In genomic region chr6:148135769-148136382, GRCm38 (mm10) we compare ENCODE assay signal across 8 mouse cellular contexts.
DNase-seq lines count a peak whose midpoint lies in the region; ATAC-seq and TF ChIP-seq lines count a peak whose summit lies in the region.

No protein-coding gene starts in this region.

- DNase-seq in c-Kit-negative CD71-positive TER-119-positive erythroid progenitor cells, embryonic 14.5 days (ENCODE audit: low read depth, low spot score), result peak; percentile 22
- peak; percentile 86 for DNase-seq in heart, postnatal 4 days
- peak; percentile 78 to 86 for DNase-seq in layer of hippocampus, adult 2 months (ENCODE audit: low spot score in 2 of 2)
- DNase-seq in ovary, adult 18-20 months (ENCODE audit: low spot score), result peak; percentile 54
- peak; percentile 46 for DNase-seq in thymus, postnatal 0 days (ENCODE audit: low spot score)

- no peaks in the 10 kb centered on the region for H3K9me3 ChIP-seq in E14TG2a.4 (ENCODE audit: low read length)
- H3K9me3 ChIP-seq in forebrain, embryonic 12.5 days, result no peaks in the 10 kb centered on the region
- no peaks in the 10 kb centered on the region for H3K9me3 ChIP-seq in lung, embryonic 15.5 days

- ATAC-seq in forebrain, embryonic 12.5 days (ENCODE audit: low FRiP score), result peak; percentile 84
- peak; percentile 65; the same call in 1 of the 2 replicates for ATAC-seq in lung, embryonic 15.5 days (ENCODE audit: borderline replicate concordance, extremely low read depth, low FRiP score, low TSS enrichment)

- peaks cover 4% of the 10 kb centered on the region; the same call in 1 of the 2 replicates for H3K27me3 ChIP-seq in E14TG2a.4 (ENCODE audit: insufficient read depth, low read length)
- peaks cover 4% of the 10 kb centered on the region; the same call in 1 of the 2 replicates for H3K27me3 ChIP-seq in forebrain, embryonic 12.5 days
- H3K27me3 ChIP-seq in lung, embryonic 15.5 days, result no peaks in the 10 kb centered on the region

- no peaks in the 10 kb centered on the region for H3K4me1 ChIP-seq in E14TG2a.4 (replicated peaks; ENCODE audit: low read depth, low read length)
- peaks cover 11% of the 10 kb centered on the region; the same call in 1 of the 2 replicates for H3K4me1 ChIP-seq in forebrain, embryonic 12.5 days
- H3K4me1 ChIP-seq in lung, embryonic 15.5 days, result no peaks in the 10 kb centered on the region

- H3K9ac ChIP-seq in forebrain, embryonic 12.5 days, result no peak overlapping the region
- H3K9ac ChIP-seq in lung, embryonic 15.5 days, result no peak overlapping the region

- no peak overlapping the region for H3K27ac ChIP-seq in forebrain, embryonic 12.5 days
- H3K27ac ChIP-seq in layer of hippocampus, adult 2 months, result no peak overlapping the region
- no peak overlapping the region for H3K27ac ChIP-seq in lung, embryonic 15.5 days

- H3K36me3 ChIP-seq in E14TG2a.4 (ENCODE audit: insufficient read depth, low read length), result no peaks in the 10 kb centered on the region
- H3K36me3 ChIP-seq in forebrain, embryonic 12.5 days (replicated peaks), result no peaks in the 10 kb centered on the region
- no peaks in the 10 kb centered on the region for H3K36me3 ChIP-seq in lung, embryonic 15.5 days

- peak; percentile 94 for TF ChIP-seq CTCF in E14TG2a.4 (conservative IDR thresholded peaks at IDR 0.05; ENCODE audit: low read length)
- TF ChIP-seq CTCF in layer of hippocampus, adult 2 months (conservative IDR thresholded peaks at IDR 0.05), result peak; percentile 98

- WGBS in forebrain, embryonic 12.5 days, result 30% methylated on average over 9 of the region's 9 CpGs
- WGBS in lung, embryonic 15.5 days, result 26% methylated on average over 9 of the region's 9 CpGs

- H3K4me2 ChIP-seq in forebrain, embryonic 12.5 days, result no peak overlapping the region
- no peak overlapping the region for H3K4me2 ChIP-seq in lung, embryonic 15.5 days

- H3K4me3 ChIP-seq in E14TG2a.4 (replicated peaks; ENCODE audit: low read length), result no peak overlapping the region
- H3K4me3 ChIP-seq in forebrain, embryonic 12.5 days (replicated peaks), result no peak overlapping the region
- no peak overlapping the region for H3K4me3 ChIP-seq in layer of hippocampus, adult 2 months
- no peak overlapping the region for H3K4me3 ChIP-seq in lung, embryonic 15.5 days

Comparison
In these comparisons a context has a peak if more than half of its experiments do, and no peak if none do; other contexts are left out.
1. DNase-seq: peak in every context shown above with its lines; median percentile 86 in heart, postnatal 4 days; 82 in layer of hippocampus, adult 2 months; 54 in ovary, adult 18-20 months; 46 in thymus, postnatal 0 days; 22 in c-Kit-negative CD71-positive TER-119-positive erythroid progenitor cells, embryonic 14.5 days.